Comparison of ENCODE assay signal across 8 mouse cellular contexts in the genomic region with DNA sequence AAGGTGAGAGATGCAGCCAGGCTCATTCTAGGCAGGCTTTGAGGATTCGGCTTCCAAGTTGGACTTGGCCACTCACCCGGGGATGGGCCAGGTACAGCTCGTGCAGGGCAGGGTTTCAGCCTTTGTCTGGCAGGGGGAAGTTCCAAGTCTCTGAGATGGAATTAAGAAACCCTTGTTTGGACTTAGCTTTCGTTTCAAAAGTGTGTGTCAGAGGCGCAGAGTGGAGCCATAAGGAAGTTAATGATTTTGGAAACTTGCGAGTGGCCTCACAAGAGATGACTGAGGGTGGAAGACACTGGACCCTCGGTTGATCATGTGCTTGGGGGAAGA. TPM values are rescaled to one million over a fixed set of nuclear protein-coding genes. Genes with fewer than 3 reads are reported as not detected.
DNase-seq lines count a peak whose midpoint lies in the region; ATAC-seq and TF ChIP-seq lines count a peak whose summit lies in the region.

No protein-coding gene starts in this region.

- H3K4me2 ChIP-seq in heart, embryonic 11.5 days: peak overlapping the region; percentile 66

- intact Hi-C loops in heart, postnatal 10 days (cut with DNase I): no loop called here

- H3K27ac ChIP-seq in heart, embryonic 11.5 days (ENCODE audit: low read depth, low read length): peak overlapping the region; percentile 92
- H3K27ac ChIP-seq in ES-E14 (ENCODE audit: insufficient read depth, low read depth, low read length, poor library complexity, severe bottlenecking): no peak overlapping the region
- peak overlapping the region; percentile 98 for H3K27ac ChIP-seq in hindbrain, embryonic 10.5 days

- no peak for DNase-seq in heart, postnatal 10 days
- DNase-seq in ES-E14 (ENCODE audit: low read depth, low spot score) (no peak), adipocyte (ENCODE audit: low spot score) (no peak)
- DNase-seq in hindbrain, embryonic 10.5 days (ENCODE audit: low spot score): no peak
- no peak for DNase-seq in left cerebral cortex, adult 9 months (ENCODE audit: low spot score in 2 of 2)
- no peak for DNase-seq in embryo, embryonic 9.5 days (ENCODE audit: extremely low spot score)

- H3K27me3 ChIP-seq in heart, embryonic 11.5 days (ENCODE audit: control insufficient read depth, insufficient read depth, low read length): no peaks in the 10 kb centered on the region
- H3K27me3 ChIP-seq in hindbrain, embryonic 10.5 days (ENCODE audit: insufficient read depth, poor library complexity, severe bottlenecking): no peaks in the 10 kb centered on the region

- WGBS in heart, embryonic 11.5 days (ENCODE audit: insufficient replicate concordance): 20% methylated on average over 7 of the region's 7 CpGs
- 18% methylated on average over 7 of the region's 7 CpGs for WGBS in hindbrain, embryonic 10.5 days

- H3K36me3 ChIP-seq in heart, embryonic 11.5 days (ENCODE audit: control insufficient read depth, insufficient read depth, low read length): no peaks in the 10 kb centered on the region
- peaks cover 29% of the 10 kb centered on the region for H3K36me3 ChIP-seq in ES-E14 (ENCODE audit: control insufficient read depth, insufficient read depth, low read length, poor library complexity, severe bottlenecking)
- peaks cover 43% of the 10 kb centered on the region for H3K36me3 ChIP-seq in hindbrain, embryonic 10.5 days

- peak overlapping the region; percentile 74 for H3K4me3 ChIP-seq in heart, embryonic 11.5 days (ENCODE audit: low read depth, low read length)
- peak overlapping the region; percentile 93 to 99 for H3K4me3 ChIP-seq in ES-E14 (ENCODE audit: insufficient read depth in 1 of 2, low read depth in 1 of 2, low read length in 2 of 2, poor library complexity in 1 of 2, severe bottlenecking in 1 of 2)
- H3K4me3 ChIP-seq in hindbrain, embryonic 10.5 days: peak overlapping the region; percentile 99

- peak overlapping the region; percentile 79 for H3K9ac ChIP-seq in heart, embryonic 11.5 days (ENCODE audit: low read depth, low read length)
- H3K9ac ChIP-seq in ES-E14 (ENCODE audit: insufficient read depth, low read depth, low read length, poor library complexity, severe bottlenecking): no peak overlapping the region; the same call in 1 of the 2 replicates

- ATAC-seq in heart, embryonic 11.5 days (replicated peaks; ENCODE audit: insufficient number of reproducible peaks, low FRiP score, low TSS enrichment): no peak
- peak; percentile 38 for ATAC-seq in megakaryocyte, adult 5-6 weeks (ENCODE audit: poor library complexity, severe bottlenecking)

- in situ Hi-C loops in ES-E14 (cut with MboI; ENCODE audit: low sequenced_read_pairs in 2 of 2, unreplicated experiment in 2 of 2): no loop called here

- peaks cover 40% of the 10 kb centered on the region for H3K4me1 ChIP-seq in heart, embryonic 11.5 days (ENCODE audit: control insufficient read depth, insufficient read depth, low read length)
- H3K4me1 ChIP-seq in ES-E14 (ENCODE audit: control insufficient read depth in 2 of 2, insufficient read depth in 2 of 2, low read length in 2 of 2, poor library complexity in 1 of 2): peaks cover 0 to 33% of the 10 kb centered on the region in 2 experiments; a peak in 2 of 4 replicates
- peaks cover 49% of the 10 kb centered on the region for H3K4me1 ChIP-seq in hindbrain, embryonic 10.5 days (replicated peaks)

- H3K9me3 ChIP-seq in heart, embryonic 11.5 days (replicated peaks; ENCODE audit: control insufficient read depth, low read length): no peaks in the 10 kb centered on the region
- no peaks in the 10 kb centered on the region for H3K9me3 ChIP-seq in ES-E14 (ENCODE audit: control insufficient read depth, insufficient read depth, low read depth, low read length)
- H3K9me3 ChIP-seq in hindbrain, embryonic 10.5 days: no peaks in the 10 kb centered on the region

TF ChIP-seq in ES-E14, 5 proteins besides CTCF, POLR2A, EP300 and RAD21:
- no peak for TF ChIP-seq ZC3H11A (IDR thresholded peaks at IDR 0.05; ENCODE audit: borderline replicate concordance, low read depth, low read length)
- TF ChIP-seq MAFK (IDR thresholded peaks at IDR 0.05; ENCODE audit: insufficient read depth, low read depth, low read length): no peak
- TF ChIP-seq CHD2 (IDR thresholded peaks at IDR 0.05; ENCODE audit: low read depth, low read length): no peak
- no peak for TF ChIP-seq HCFC1 (IDR thresholded peaks at IDR 0.05; ENCODE audit: borderline replicate concordance, insufficient read depth, low read length)
- TF ChIP-seq ZNF384 (IDR thresholded peaks at IDR 0.05; ENCODE audit: low read depth, low read length): no peak
TF ChIP-seq in ES-E14: peak in this region for 0.

RNA-seq across cellular contexts. Expression of gene Bri3, which starts 12.3 kb away (rescaled TPM):
- polyA plus RNA-seq in heart, embryonic 11.5 days (2014; fragmentation: Nextera tagmentation; extraction: Ambion mirVana): 108 and 110 TPM in 2 replicates
- 100 to 1,000 TPM; 165 to 171 TPM for total RNA-seq in heart, postnatal 10 days (2021)
- total RNA-seq in ES-E14 (2012; rRNA removed): 21.9 and 26.4 TPM in 2 replicates
- polyA plus RNA-seq in hindbrain, embryonic 10.5 days (2016; fragmentation: Nextera tagmentation; extraction: Ambion mirVana): 115 and 157 TPM in 2 replicates
- total RNA-seq in megakaryocyte, adult 5-6 weeks (2015): 86.8 and 91.0 TPM in 2 replicates
- total RNA-seq in megakaryocyte, adult 5-6 weeks (2017): 20.1 and 33.8 TPM in 2 replicates

RNA-seq across cellular contexts. Expression of gene Tecpr1, which starts 33.1 kb away (rescaled TPM):
- polyA plus RNA-seq in heart, embryonic 11.5 days (2014; fragmentation: Nextera tagmentation; extraction: Ambion mirVana): 12.1 and 13.2 TPM in 2 replicates
- total RNA-seq in heart, postnatal 10 days (2021): 10 to 100 TPM; 31.2 to 32.4 TPM
- total RNA-seq in ES-E14 (2012; rRNA removed): 18.3 and 22.1 TPM in 2 replicates
- 23.4 and 24.7 TPM in 2 replicates for polyA plus RNA-seq in hindbrain, embryonic 10.5 days (2016; fragmentation: Nextera tagmentation; extraction: Ambion mirVana)
- total RNA-seq in megakaryocyte, adult 5-6 weeks (2015): 6.0 and 9.8 TPM in 2 replicates
- 8.0 and 13.0 TPM in 2 replicates for total RNA-seq in megakaryocyte, adult 5-6 weeks (2017)
